Mouse (Mus musculus): ENCODE results near the gene Uba6. TPM values are rescaled to one million over a fixed set of nuclear protein-coding genes. Genes with fewer than 3 reads are reported as not detected.

Uba6 gene
- total RNA-seq (2021) = 10 to 100 TPM; 12.0 to 13.1 TPM
- long read RNA-seq, experiment 1, partial matches to known transcripts = 1 of 2 reads
- long read RNA-seq, experiment 1, other reads (novel, unspliced or antisense) = 1 of 2 reads
- long read RNA-seq, experiment 2 = 0 reads

- DNase-seq = peak; percentile 100
Measured at GRCm38 (mm10) chr5:86172449-86173161, at the start of gene Uba6. Uba6 (minus strand) TSS chr5:86172803.

GRCm38 (mm10) chr5:86197801-86198200 is 25.2 kb upstream of the Uba6 start, which contains the start of gene Gnrhr:
Gnrhr (minus strand) TSS chr5:86197901.
- no peak for DNase-seq

- DNase-seq = peak; percentile 10
Measured at GRCm38 (mm10) chr5:86191356-86191755, 18.8 kb upstream of the Uba6 start.

- peak; percentile 46 for DNase-seq
Measured at GRCm38 (mm10) chr5:86190770-86191169, 18.2 kb upstream of the Uba6 start.

GRCm38 (mm10) chr5:86190290-86190689 is 17.7 kb upstream of the Uba6 start:
- DNase-seq = no peak

GRCm38 (mm10) chr5:86187441-86187840 is 14.8 kb upstream of the Uba6 start:
- DNase-seq = no peak

- no peak for DNase-seq
Measured at GRCm38 (mm10) chr5:86173778-86174177, 1.2 kb upstream of the Uba6 start.

GRCm38 (mm10) chr5:86172088-86172448 is 535 bp downstream of the Uba6 start:
- DNase-seq = no peak

- no peak for DNase-seq
Measured at GRCm38 (mm10) chr5:86129828-86130227, 42.8 kb downstream of the Uba6 start.

GRCm38 (mm10) chr5:86128749-86129148 is 43.9 kb downstream of the Uba6 start:
- DNase-seq = no peak

GRCm38 (mm10) chr5:86118457-86119094 is 54.0 kb downstream of the Uba6 start:
- DNase-seq = no peak

GRCm38 (mm10) chr5:86113997-86114396 is 58.6 kb downstream of the Uba6 start:
- no peak for DNase-seq

GRCm38 (mm10) chr5:86113037-86113436 is 59.6 kb downstream of the Uba6 start:
- DNase-seq = peak; percentile 12

GRCm38 (mm10) chr5:86111074-86111473 is 61.5 kb downstream of the Uba6 start:
- DNase-seq = no peak

GRCm38 (mm10) chr5:86106610-86107009 is 66.0 kb downstream of the Uba6 start:
- no peak for DNase-seq

GRCm38 (mm10) chr5:86102176-86102575 is 70.4 kb downstream of the Uba6 start:
- no peak for DNase-seq

- DNase-seq = no peak
Measured at GRCm38 (mm10) chr5:86100621-86101020, 72.0 kb downstream of the Uba6 start.

GRCm38 (mm10) chr5:86098988-86099387 is 73.6 kb downstream of the Uba6 start:
- no peak for DNase-seq

GRCm38 (mm10) chr5:86094754-86095153 is 77.8 kb downstream of the Uba6 start:
- no peak for DNase-seq

- DNase-seq = no peak
Measured at GRCm38 (mm10) chr5:86086751-86087150, 85.9 kb downstream of the Uba6 start.

- no peak for DNase-seq
Measured at GRCm38 (mm10) chr5:86084979-86085378, 87.6 kb downstream of the Uba6 start.

GRCm38 (mm10) chr5:86083987-86084386 is 88.6 kb downstream of the Uba6 start:
- no peak for DNase-seq

- no peak for DNase-seq
Measured at GRCm38 (mm10) chr5:86078720-86079334, 93.8 kb downstream of the Uba6 start.

Data from adrenal gland, postnatal 10 days (tissue).